Mouse (Mus musculus): ENCODE results near the gene Il21r. TPM values are rescaled to one million over a fixed set of nuclear protein-coding genes. Genes with fewer than 3 reads are reported as not detected.

Gene Il21r
- total and polyA plus RNA-seq, 3 experiments = 103 to 252 (median 142) TPM

- H3K4me3 ChIP-seq (replicated peaks in 1 of 3; ENCODE audit: low read depth in 2 of 3, low read length in 2 of 3, poor library complexity in 1 of 3) = peak overlapping the region; percentile 24 to 49 (median 42)
- H3K4me1 ChIP-seq (ENCODE audit: control insufficient read depth in 1 of 2, insufficient read depth in 2 of 2) = peaks cover 28 to 56% of the 10 kb centered on the region in 2 experiments
- peak overlapping the region; percentile 45 for H3K9ac ChIP-seq (ENCODE audit: insufficient read depth, low read depth)
- dilution Hi-C loops (cut with MboI; ENCODE audit: extremely low pct_ligation_motif_present, extremely low pct_unique_long_range_greater_than_20kb, low sequenced_read_pairs) (no loop called here), in situ Hi-C loops (cut with MboI; ENCODE audit: low pct_ligation_motif_present, low pct_unique_long_range_greater_than_20kb, low sequenced_read_pairs) (no loop called here)
- H3K79me2 ChIP-seq (replicated peaks; ENCODE audit: control insufficient read depth, extremely low read depth, insufficient read depth, poor library complexity, severe bottlenecking) = peaks cover 32% of the 10 kb centered on the region
- no peaks in the 10 kb centered on the region for H3K27me3 ChIP-seq (replicated peaks)
- TF ChIP-seq CTCF (conservative IDR thresholded peaks at IDR 0.05 in 1 of 2, IDR thresholded peaks at IDR 0.05 in 1 of 2; ENCODE audit: low read depth in 2 of 2, low read length in 2 of 2) (no peak), IRF4 (IDR thresholded peaks at IDR 0.05; ENCODE audit: low read depth, low read length) (peak; percentile 63), POLR2AphosphoS2 (IDR thresholded peaks at IDR 0.05; ENCODE audit: low read depth, low read length) (no peak), MAZ (IDR thresholded peaks at IDR 0.05; ENCODE audit: low read depth, low read length) (no peak), ZNF384 (IDR thresholded peaks at IDR 0.05; ENCODE audit: low read depth, low read length) (no peak), JUND (conservative IDR thresholded peaks at IDR 0.05; ENCODE audit: low read depth, low read length) (peak; percentile 32; the same call in 1 of the 2 replicates), ZC3H11A (IDR thresholded peaks at IDR 0.05; ENCODE audit: low read depth, low read length) (no peak), MXI1 (IDR thresholded peaks at IDR 0.05; ENCODE audit: low read depth, low read length) (peak; percentile 68), RCOR1 (conservative IDR thresholded peaks at IDR 0.05; ENCODE audit: low read depth, low read length) (0 out of 2 replicates have a peak, but pooled peaks have one; percentile 22), UBTF (IDR thresholded peaks at IDR 0.05; ENCODE audit: low read depth, low read length) (no peak; the same call in 1 of the 2 replicates), MAX (IDR thresholded peaks at IDR 0.05; ENCODE audit: low read length) (peak; percentile 74), EP300 (IDR thresholded peaks at IDR 0.05; ENCODE audit: low read length) (peak; percentile 38; the same call in 1 of the 2 replicates), ETS1 (conservative IDR thresholded peaks at IDR 0.05; ENCODE audit: low read depth, low read length) (peak; percentile 62), MEF2A (IDR thresholded peaks at IDR 0.05; ENCODE audit: borderline replicate concordance, low read depth, low read length) (peak; percentile 33; the same call in 1 of the 2 replicates), NRF1 (IDR thresholded peaks at IDR 0.05; ENCODE audit: low read depth, low read length) (no peak), POLR2A (IDR thresholded peaks at IDR 0.05; ENCODE audit: low read depth, low read length) (peak; percentile 16; the same call in 1 of the 2 replicates), KAT2A (IDR thresholded peaks at IDR 0.05; ENCODE audit: insufficient replicate concordance, low read length) (0 out of 2 replicates have a peak, but pooled peaks have one; percentile 16), HCFC1 (IDR thresholded peaks at IDR 0.05; ENCODE audit: low read depth, low read length) (no peak), TCF12 (IDR thresholded peaks at IDR 0.05; ENCODE audit: low read depth, low read length) (peak; percentile 49; the same call in 1 of the 2 replicates), BHLHE40 (IDR thresholded peaks at IDR 0.05; ENCODE audit: low read depth, low read length) (peak; percentile 62), MAFK (IDR thresholded peaks at IDR 0.05; ENCODE audit: insufficient replicate concordance, low read length) (peak; percentile 33; the same call in 1 of the 2 replicates), PAX5 (IDR thresholded peaks at IDR 0.05; ENCODE audit: low read length) (no peak), NELFE (IDR thresholded peaks at IDR 0.05; ENCODE audit: low read depth, low read length) (peak; percentile 39; the same call in 1 of the 2 replicates), GABPA (IDR thresholded peaks at IDR 0.05; ENCODE audit: insufficient replicate concordance, low read depth, low read length) (no peak), ZMIZ1 (IDR thresholded peaks at IDR 0.05; ENCODE audit: low read depth, low read length) (peak; percentile 56; the same call in 1 of the 2 replicates), ELF1 (IDR thresholded peaks at IDR 0.05; ENCODE audit: low read depth, low read length) (no peak), SIN3A (IDR thresholded peaks at IDR 0.05; ENCODE audit: low read length) (peak; percentile 68)
- peak overlapping the region; percentile 75 for H3K4me2 ChIP-seq (ENCODE audit: insufficient read depth, low read depth, poor library complexity, severe bottlenecking)
- H3K9me3 ChIP-seq (replicated peaks; ENCODE audit: low read length) = no peaks in the 10 kb centered on the region
- peak; percentile 56 for DNase-seq (ENCODE audit: extremely low read depth)
- peaks cover 14 to 21% of the 10 kb centered on the region in 2 experiments for H3K36me3 ChIP-seq (replicated peaks in 1 of 2; ENCODE audit: control insufficient read depth in 1 of 2, insufficient read depth in 1 of 2, low read length in 1 of 2)
- peak overlapping the region; percentile 96 for H3K27ac ChIP-seq (ENCODE audit: insufficient read depth, low read depth)
Observed at GRCm38 (mm10) chr7:125601821-125602448, 1.3 kb upstream of the Il21r start.
